Mouse (Mus musculus): Measurements from ENCODE around the gene Gpx3.

- TF ChIP-seq POLR2A (IDR thresholded peaks at IDR 0.05; ENCODE audit: control insufficient read depth, extremely low read depth, insufficient read depth, low read length, poor library complexity) (no peak), CTCF (IDR thresholded peaks at IDR 0.05; ENCODE audit: borderline replicate concordance, control insufficient read depth, extremely low read depth, insufficient read depth, low read length, poor library complexity) (no peak)
These were observed 47.5 kb downstream of the Gpx3 start for GRCm38 (mm10) chr11:54949717-54950116.

All from thymus, adult 2 months (tissue).